Mouse (Mus musculus) hindbrain, embryonic 16.5 days (tissue): ENCODE measurements around the gene Dctd. TPM values are rescaled to one million over a fixed set of nuclear protein-coding genes. Genes with fewer than 3 reads are reported as not detected.

Source experiments
- ATAC-seq: fragments of 200-750 bp; cut with Nextera tagmentation; 2 replicates; pipeline ENCODE4 v1.8.0; 2017; ENCODE audit warnings: moderate TSS enrichment, moderate library complexity
- H3K27ac ChIP-seq: fragments of 300-500 bp; sonication (generic); 2 replicates; pipeline ENCODE4 v1.5.1; 2014; ENCODE audit warnings: low read depth, mild to moderate bottlenecking, control low read depth, low read length, moderate library complexity
- H3K27me3 ChIP-seq: fragments of 300-500 bp; sonication (generic); replicated peaks from 2 replicates; pipeline ENCODE4 v1.6.1; 2014; ENCODE audit warnings: low read length; ENCODE audit not compliant: control insufficient read depth, insufficient read depth
- H3K36me3 ChIP-seq: fragments of 300-500 bp; sonication (generic); 2 replicates; pipeline ENCODE4 v1.6.1; 2014; ENCODE audit warnings: mild to moderate bottlenecking, low read length, moderate library complexity, mixed read lengths; ENCODE audit not compliant: control insufficient read depth, insufficient read depth
- H3K4me1 ChIP-seq: fragments of 300-500 bp; sonication (generic); 2 replicates; pipeline ENCODE4 v1.6.1; 2014; ENCODE audit warnings: low read depth, low read length; ENCODE audit not compliant: control insufficient read depth, insufficient read depth
- H3K4me2 ChIP-seq: fragments of 300-500 bp; sonication (generic); 2 replicates; pipeline ENCODE4 v1.6.1; 2014; ENCODE audit warnings: mild to moderate bottlenecking, low read length, control low read depth, moderate library complexity
- H3K4me3 ChIP-seq: fragments of 300-500 bp; sonication (generic); 2 replicates; pipeline ENCODE4 v1.5.1; 2014; ENCODE audit warnings: mild to moderate bottlenecking, low read length, control low read depth, moderate library complexity
- H3K9ac ChIP-seq: fragments of 300-500 bp; sonication (generic); 2 replicates; pipeline ENCODE4 v1.6.1; 2014; ENCODE audit warnings: low read depth, mild to moderate bottlenecking, control low read depth, low read length, moderate library complexity
- H3K9me3 ChIP-seq: fragments of 300-500 bp; sonication (generic); 2 replicates; pipeline ENCODE4 v1.6.1; 2014; ENCODE audit warnings: mild to moderate bottlenecking, low read length, moderate library complexity; ENCODE audit not compliant: control insufficient read depth
- WGBS: fragments of 180-500 bp; shearing (Covaris S2); extraction: QIAGEN DNeasy Blood & Tissue Kit; methylation state at CpG from one replicate; pipeline ENCODE4 v1.1.7; 2014; 5-methylcytosine and 5-hydroxymethylcytosine counted together
- polyA plus RNA-seq: library from polyadenylated mRNA; unstranded; fragments of >200 nt; fragmentation: Nextera tagmentation; extraction: Ambion mirVana; gene quantifications from 2 replicates; pipeline ENCODE4 v1.2.1, GENCODE M21; 2015

Gene Dctd
- polyA plus RNA-seq, 1 experiment from 2014 or later: 16.4 TPM

DNA sequence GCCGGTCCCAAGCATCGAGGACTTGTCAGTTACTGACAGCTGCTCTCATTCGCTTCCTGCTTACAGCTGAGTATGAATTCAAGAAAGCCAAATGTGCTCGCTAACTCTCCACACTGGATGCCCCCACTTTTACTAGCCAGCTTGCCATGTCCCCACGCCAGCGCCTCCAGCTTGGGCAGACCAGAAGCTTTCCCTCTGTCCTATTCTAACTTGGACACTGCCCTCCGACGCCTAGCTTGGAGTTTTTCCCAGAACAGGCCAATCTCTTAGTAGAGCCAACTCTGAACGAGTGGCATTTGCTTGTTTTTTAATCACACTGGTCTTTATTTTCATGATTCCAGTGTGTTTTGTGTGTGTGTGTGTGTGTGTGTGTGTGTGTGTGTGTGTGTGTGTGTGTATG, 100.3 kb downstream of the Dctd start:
- H3K4me3 ChIP-seq: no peak overlapping the region
- H3K27me3 ChIP-seq: no peaks in the 10 kb centered on the region
- H3K4me2 ChIP-seq: no peak overlapping the region
- H3K36me3 ChIP-seq: no peaks in the 10 kb centered on the region
- no peak for ATAC-seq
- WGBS: 87% methylated on average over 9 of the region's 9 CpGs
- peaks cover 4% of the 10 kb centered on the region for H3K4me1 ChIP-seq
- H3K9me3 ChIP-seq: peaks cover 2% of the 10 kb centered on the region; the same call in 1 of the 2 replicates
- no peak overlapping the region for H3K27ac ChIP-seq
- H3K9ac ChIP-seq: no peak overlapping the region

DNA sequence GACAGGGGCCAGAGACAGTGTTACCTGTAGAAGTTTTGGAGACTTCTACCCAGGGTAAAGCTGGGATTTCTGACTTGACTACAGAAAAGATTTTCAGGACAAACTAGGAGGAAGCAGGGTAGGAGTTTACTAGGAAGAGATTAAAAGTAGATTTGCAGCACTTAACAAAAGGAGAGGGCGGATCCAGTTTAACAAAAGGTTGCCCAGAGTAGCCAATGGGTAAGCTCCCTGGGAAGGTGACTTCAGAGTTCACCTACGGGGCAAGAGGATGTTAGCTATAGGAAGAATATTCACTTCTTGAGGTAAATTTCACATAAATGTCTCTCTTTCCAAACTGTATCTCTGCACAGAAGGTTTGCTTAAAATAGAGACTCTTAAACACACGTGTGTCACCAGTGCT, 103.7 kb downstream of the Dctd start:
- ATAC-seq: no peak
- Histone ChIP-seq H3K27ac (no peak overlapping the region), H3K36me3 (no peaks in the 10 kb centered on the region), H3K9me3 (no peaks in the 10 kb centered on the region), H3K4me2 (no peak overlapping the region), H3K4me1 (peaks cover 4% of the 10 kb centered on the region), H3K27me3 (no peaks in the 10 kb centered on the region), H3K4me3 (no peak overlapping the region), H3K9ac (no peak overlapping the region)
- WGBS: 61% methylated on average over 3 of the region's 3 CpGs

Other genes starting within 250 kb of the Dctd start
- 5.4 and 5.8 TPM in 2 replicates for gene Wwc2, start 108.2 kb upstream of the Dctd start, polyA plus RNA-seq